Mouse (Mus musculus) CD4-positive, CD25-positive, alpha-beta regulatory T cell, adult 4 months (primary cell): ENCODE measurements around the gene 1810010H24Rik. TPM values are rescaled to one million over a fixed set of nuclear protein-coding genes. Genes with fewer than 3 reads are reported as not detected.
"Not testable (repeated sequence)": the region's sequence is repeated elsewhere in the genome, so short reads cannot be mapped to it uniquely, and the experiment has no call there.

Experiments used
- ATAC-seq: one replicate; pipeline ENCODE4 v1.8.0; 2017
- polyA plus RNA-seq, 2 experiments: library from polyadenylated mRNA; unstranded; fragments of 100-300 nt; shearing (Covaris generic); gene quantifications; one replicate each; pipeline ENCODE4 v1.2.1; 2017

Gene 1810010H24Rik
- polyA plus RNA-seq, 2 experiments from 2014 or later: 1.4 to 1.5 TPM

DNA sequence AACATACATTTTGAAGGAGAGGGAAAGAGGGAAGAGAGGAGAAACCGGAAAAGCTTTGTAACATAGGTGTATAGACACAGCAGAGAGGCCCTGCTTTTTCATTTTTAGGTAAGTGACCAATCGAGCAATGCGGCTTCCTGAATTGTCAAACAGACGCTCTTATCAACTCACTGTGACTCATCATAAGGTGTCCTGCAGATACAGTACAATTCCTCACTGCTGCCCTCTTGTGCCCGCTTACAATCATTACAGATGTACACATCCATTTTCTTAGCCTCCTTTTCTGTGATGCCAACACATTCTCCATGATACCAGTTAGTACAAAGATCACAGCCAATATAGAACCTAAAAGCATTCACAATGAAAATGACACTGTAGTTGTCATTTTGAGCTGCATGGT, 18.8 kb downstream of the 1810010H24Rik start:
- ATAC-seq: peak; percentile 87

- ATAC-seq: no peak
Observed at GRCm38 (mm10) chr11:107045546-107045945, 20.1 kb downstream of the 1810010H24Rik start.

DNA sequence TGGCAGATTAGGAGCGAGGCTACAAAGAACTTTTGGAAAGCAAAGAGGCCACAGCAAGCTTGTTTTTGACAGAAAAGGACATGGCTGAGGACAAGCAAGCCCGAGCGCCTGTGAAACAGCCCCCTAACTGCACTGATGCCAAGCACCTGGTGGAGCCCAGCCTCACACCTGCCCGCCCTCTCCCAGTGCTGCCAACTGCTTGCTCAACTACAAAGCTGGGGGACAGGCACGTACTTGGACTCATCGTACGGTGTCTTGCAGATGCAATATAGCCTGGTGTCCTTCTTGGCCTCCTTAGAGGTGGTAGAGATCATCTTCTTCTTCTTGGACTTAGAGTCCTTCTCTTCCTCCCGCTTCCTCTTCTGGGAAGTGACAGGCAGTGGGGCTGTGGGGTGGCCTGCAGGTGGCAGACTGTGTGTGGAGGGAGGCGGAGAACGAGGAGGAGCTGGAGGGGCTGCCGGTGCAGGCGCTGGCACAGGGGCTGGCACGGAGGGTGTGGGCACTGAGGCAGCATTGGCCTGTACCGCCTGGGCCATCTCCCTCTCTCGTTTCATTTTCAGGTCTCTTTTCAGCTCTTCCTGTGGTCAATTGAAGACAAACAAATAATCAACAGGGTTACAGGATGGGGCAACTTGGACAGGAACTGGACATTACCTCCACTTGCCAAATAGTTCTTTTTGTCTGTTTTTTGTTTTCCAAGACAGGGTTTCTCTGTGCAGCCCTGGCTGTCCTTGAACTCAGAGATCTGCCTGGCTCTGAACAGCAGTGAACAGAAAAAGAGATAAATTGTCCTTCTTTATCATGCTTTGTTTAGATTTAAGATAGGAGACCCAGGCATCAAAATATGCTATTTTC, 21.5 kb downstream of the 1810010H24Rik start:
- ATAC-seq: no peak

DNA sequence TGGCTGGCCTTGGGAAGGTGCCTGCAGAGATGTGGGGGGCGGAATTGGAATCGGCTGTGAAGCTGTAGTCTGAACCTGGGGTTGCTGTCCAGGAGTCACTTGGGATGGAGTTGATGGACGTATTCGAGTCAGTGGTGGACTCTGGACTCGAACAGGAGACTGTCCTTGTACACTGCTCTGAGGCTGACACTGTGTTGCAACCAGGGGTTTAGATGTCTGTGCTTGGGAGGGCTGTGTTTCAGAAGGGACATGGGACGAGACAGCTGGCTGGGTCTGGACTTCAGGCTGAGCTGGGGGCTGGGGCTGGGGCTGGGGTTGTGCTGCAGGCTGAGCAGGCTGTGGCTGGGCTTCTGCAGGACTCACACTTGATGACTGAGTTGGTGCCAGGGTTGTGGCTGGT, 29.4 kb downstream of the 1810010H24Rik start:
- ATAC-seq: no peak

GRCm38 (mm10) chr11:107057391-107057790, 31.9 kb downstream of the 1810010H24Rik start:
- no peak for ATAC-seq

- not testable (repeated sequence) for ATAC-seq
Observed at GRCm38 (mm10) chr11:107059634-107060033, 34.2 kb downstream of the 1810010H24Rik start.

DNA sequence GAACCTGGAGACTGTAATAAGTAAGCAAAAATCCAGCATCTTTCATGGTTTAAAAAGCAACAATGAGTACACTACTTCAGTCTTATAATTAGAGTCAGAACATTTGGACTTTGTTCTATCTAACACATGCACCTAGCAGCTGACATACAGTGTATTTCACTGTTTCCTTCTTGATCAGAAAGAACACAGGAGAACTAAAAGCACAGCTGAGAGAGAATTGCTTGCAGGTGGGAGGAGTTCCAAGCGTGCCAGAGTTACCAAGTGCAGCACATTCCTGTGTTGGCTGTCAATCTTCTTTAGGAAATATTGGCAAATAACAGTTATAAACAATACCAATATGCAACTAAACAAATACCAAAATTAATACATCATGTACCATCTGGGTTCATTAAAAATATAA, 35.5 kb downstream of the 1810010H24Rik start:
- no peak for ATAC-seq

DNA sequence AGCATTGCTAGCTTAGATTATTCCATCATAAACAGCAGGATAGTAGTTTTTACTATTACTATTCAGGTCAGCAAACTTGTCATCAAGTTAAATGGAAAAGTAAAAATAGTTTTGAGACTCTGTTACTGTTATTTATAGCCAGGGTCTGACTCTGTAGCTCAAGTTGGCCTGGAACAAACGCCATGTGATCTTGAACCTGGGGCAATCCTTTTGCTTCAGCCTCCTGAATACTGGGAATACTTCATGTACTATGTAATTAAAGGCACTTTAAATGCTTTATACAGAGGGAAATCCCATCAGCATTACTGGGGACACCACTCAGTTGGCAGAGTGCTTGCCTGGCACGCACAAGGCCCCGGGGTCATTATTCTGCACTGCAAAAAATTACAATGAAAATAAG, 37.6 kb downstream of the 1810010H24Rik start:
- ATAC-seq: no peak

- ATAC-seq: no peak
Observed at GRCm38 (mm10) chr11:107064590-107064989, 39.1 kb downstream of the 1810010H24Rik start.

- no peak for ATAC-seq
Observed at GRCm38 (mm10) chr11:107065216-107065785, 39.8 kb downstream of the 1810010H24Rik start.

Other genes with a start within 250 kb of the 1810010H24Rik start
- 10 to 100 TPM; 15.0 to 15.3 TPM for gene Polg2, start 246.1 kb upstream of the 1810010H24Rik start, polyA plus RNA-seq
- 100 to 1,000 TPM; 471 to 562 TPM for gene Ddx5, start 236.5 kb upstream of the 1810010H24Rik start, polyA plus RNA-seq
- gene Cep95, start 236.4 kb upstream of the 1810010H24Rik start, polyA plus RNA-seq: 10 to 100 TPM; 36.7 to 48.9 TPM
- gene Smurf2, start 105.0 kb upstream of the 1810010H24Rik start, polyA plus RNA-seq: 10 to 100 TPM; 12.2 to 16.1 TPM
- 100 to 1,000 TPM; 115 to 134 TPM for gene Kpna2, start 26.1 kb upstream of the 1810010H24Rik start, polyA plus RNA-seq
- gene Bptf, start 106.4 kb downstream of the 1810010H24Rik start, polyA plus RNA-seq: 10 to 100 TPM; 78.0 to 83.2 TPM
- 10 to 100 TPM; 47.1 to 54.3 TPM for gene Nol11, start 163.7 kb downstream of the 1810010H24Rik start, polyA plus RNA-seq